Mouse (Mus musculus): Measurements from ENCODE around the gene Ppp1r3e. TPM values are rescaled to one million over a fixed set of nuclear protein-coding genes. Genes with fewer than 3 reads are reported as not detected.

Ppp1r3e gene
- polyA plus RNA-seq (2014; fragmentation: Illumina TruSeq; extraction: RNeasy Lipid Tissue Mini Kit (QIAGEN cat#74804); ENCODE audit: low read depth, low replicate concordance) = 11.4 TPM

DNA sequence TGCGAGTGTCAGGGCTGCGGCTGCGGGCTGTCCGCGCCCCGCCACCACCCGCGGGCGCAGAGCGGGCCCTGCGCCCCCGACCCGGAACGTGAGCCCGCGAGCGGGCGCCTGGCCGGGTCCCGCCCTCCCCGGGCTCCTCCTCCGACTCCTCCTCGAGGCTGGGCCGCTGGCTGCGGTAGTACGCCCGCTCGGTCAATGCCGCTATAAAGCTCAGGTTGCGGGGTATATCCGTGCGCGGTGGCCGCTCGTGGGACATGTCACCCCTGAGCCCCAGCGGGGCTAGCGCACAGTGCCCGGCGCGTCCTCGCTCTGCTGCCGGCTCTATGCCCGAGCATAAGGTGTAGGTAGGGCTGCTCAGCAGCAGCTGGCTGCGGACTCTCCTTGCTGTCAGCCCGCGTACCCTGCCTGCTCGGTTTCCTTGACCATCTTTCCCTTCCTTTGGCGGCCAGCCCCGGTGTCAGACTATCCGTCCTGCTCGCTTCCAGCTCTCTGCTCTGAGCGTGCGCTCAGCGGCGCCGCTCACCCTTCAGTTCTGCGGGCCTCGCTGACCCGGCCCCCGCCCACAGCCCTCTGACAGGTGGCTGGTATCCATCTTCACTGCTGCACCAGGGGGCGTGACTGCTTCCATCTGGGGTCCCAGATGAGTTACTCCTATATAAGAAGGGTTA lies at the start of gene Ppp1r3e:
TSS of gene Ppp1r3e (minus strand) at position 503 of the 668 bp plus-strand sequence.

GRCm38 (mm10) chr14:54925349-54926342 lies 48.3 kb upstream of the Ppp1r3e start, which contains the start of gene Efs:
Gene Efs (minus strand): TSS chr14:54926126.

GRCm38 (mm10) chr14:54912886-54913285 lies 35.5 kb upstream of the Ppp1r3e start, which contains the start of gene Slc22a17:
Gene Slc22a17 (minus strand): TSS chr14:54913132.

GRCm38 (mm10) chr14:54892200-54892599 lies 14.8 kb upstream of the Ppp1r3e start, which contains the start of gene Pabpn1:
Gene Pabpn1 (plus strand): TSS chr14:54892500.

DNA sequence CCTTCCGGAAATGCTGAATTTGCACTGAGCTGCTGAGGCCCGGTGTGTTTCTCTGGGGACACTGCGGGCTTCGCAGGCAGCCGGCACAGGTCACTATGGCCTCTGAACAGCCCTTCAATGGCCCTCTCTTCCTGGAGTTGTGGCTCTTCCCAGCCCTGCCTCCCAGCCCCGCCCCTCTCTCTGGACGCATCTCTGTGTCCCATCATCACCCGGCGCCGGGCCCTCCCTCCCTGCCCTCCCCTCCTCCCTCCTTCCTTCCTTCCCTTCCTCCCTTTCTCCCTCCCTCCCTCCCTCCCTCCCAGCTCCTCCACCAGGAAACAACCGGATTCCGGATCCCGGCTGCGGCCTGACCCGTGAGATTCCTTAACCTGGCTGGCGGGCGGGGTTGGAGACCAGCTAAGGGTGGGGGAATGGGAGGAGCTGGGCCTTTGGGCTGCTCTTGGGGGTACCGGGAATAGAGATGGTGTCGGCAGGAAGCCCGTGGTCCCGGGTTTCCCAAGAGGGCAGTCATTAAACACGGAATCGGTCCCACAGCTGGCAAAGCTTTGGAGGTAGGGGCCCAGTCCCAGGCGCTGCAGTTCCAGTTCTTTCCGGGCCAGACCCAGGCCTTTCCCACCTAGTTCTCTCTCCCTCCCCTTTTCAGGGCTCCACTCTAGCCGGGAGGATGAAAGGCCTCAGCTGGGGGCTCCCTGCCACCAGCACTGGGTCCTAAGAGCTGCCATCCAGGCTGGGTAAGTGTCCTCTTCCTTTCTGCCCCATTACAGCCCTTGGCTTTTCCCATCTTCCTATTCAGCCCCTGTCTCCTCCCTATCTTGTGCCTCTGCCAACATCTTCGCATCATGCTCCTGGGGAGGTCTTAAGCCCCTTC lies 6.0 kb upstream of the Ppp1r3e start, which contains the start of the genes Bcl2l2 and Gm20521:
TSS of gene Bcl2l2 (plus strand) at position 224 of the 868 bp plus-strand sequence.
TSS of gene Gm20521 (plus strand) at position 288 of the 868 bp plus-strand sequence.

GRCm38 (mm10) chr14:54870861-54871260 lies 6.5 kb downstream of the Ppp1r3e start, which contains the start of gene Homez:
Gene Homez (minus strand): TSS chr14:54870961.

Other genes with a start within 250 kb of the Ppp1r3e start
- gene Gm17606, start 236.6 kb downstream of the Ppp1r3e start, polyA plus RNA-seq (2014; fragmentation: Illumina TruSeq; extraction: RNeasy Lipid Tissue Mini Kit (QIAGEN cat#74804); ENCODE audit: low read depth, low replicate concordance) = not detected
- gene Cdh24, start 236.2 kb downstream of the Ppp1r3e start, polyA plus RNA-seq (2014; fragmentation: Illumina TruSeq; extraction: RNeasy Lipid Tissue Mini Kit (QIAGEN cat#74804); ENCODE audit: low read depth, low replicate concordance) = not detected
- 18.0 TPM for gene 1700123O20Rik, start 191.3 kb downstream of the Ppp1r3e start, polyA plus RNA-seq (2014; fragmentation: Illumina TruSeq; extraction: RNeasy Lipid Tissue Mini Kit (QIAGEN cat#74804); ENCODE audit: low read depth, low replicate concordance)
- 110 TPM for gene Acin1, start 190.6 kb downstream of the Ppp1r3e start, polyA plus RNA-seq (2014; fragmentation: Illumina TruSeq; extraction: RNeasy Lipid Tissue Mini Kit (QIAGEN cat#74804); ENCODE audit: low read depth, low replicate concordance)
- not detected for gene Gm29776, start 178.7 kb downstream of the Ppp1r3e start, polyA plus RNA-seq (2014; fragmentation: Illumina TruSeq; extraction: RNeasy Lipid Tissue Mini Kit (QIAGEN cat#74804); ENCODE audit: low read depth, low replicate concordance)
- gene Cebpe, start 165.4 kb downstream of the Ppp1r3e start, polyA plus RNA-seq (2014; fragmentation: Illumina TruSeq; extraction: RNeasy Lipid Tissue Mini Kit (QIAGEN cat#74804); ENCODE audit: low read depth, low replicate concordance) = not detected
- gene Slc7a8, start 95.6 kb downstream of the Ppp1r3e start, polyA plus RNA-seq (2014; fragmentation: Illumina TruSeq; extraction: RNeasy Lipid Tissue Mini Kit (QIAGEN cat#74804); ENCODE audit: low read depth, low replicate concordance) = 51.3 TPM
- 2.4 TPM for gene Rnf212b, start 63.4 kb downstream of the Ppp1r3e start, polyA plus RNA-seq (2014; fragmentation: Illumina TruSeq; extraction: RNeasy Lipid Tissue Mini Kit (QIAGEN cat#74804); ENCODE audit: low read depth, low replicate concordance)
- gene Homez, start 6.6 kb downstream of the Ppp1r3e start, polyA plus RNA-seq (2014; fragmentation: Illumina TruSeq; extraction: RNeasy Lipid Tissue Mini Kit (QIAGEN cat#74804); ENCODE audit: low read depth, low replicate concordance) = 14.8 TPM
- 15.8 TPM for gene Bcl2l2, start 5.8 kb upstream of the Ppp1r3e start, polyA plus RNA-seq (2014; fragmentation: Illumina TruSeq; extraction: RNeasy Lipid Tissue Mini Kit (QIAGEN cat#74804); ENCODE audit: low read depth, low replicate concordance)
- not detected for gene Gm20521, start 5.9 kb upstream of the Ppp1r3e start, polyA plus RNA-seq (2014; fragmentation: Illumina TruSeq; extraction: RNeasy Lipid Tissue Mini Kit (QIAGEN cat#74804); ENCODE audit: low read depth, low replicate concordance)
- gene Pabpn1, start 14.9 kb upstream of the Ppp1r3e start, polyA plus RNA-seq (2014; fragmentation: Illumina TruSeq; extraction: RNeasy Lipid Tissue Mini Kit (QIAGEN cat#74804); ENCODE audit: low read depth, low replicate concordance) = 28.3 TPM
- 0.40 TPM for gene Slc22a17, start 35.6 kb upstream of the Ppp1r3e start, polyA plus RNA-seq (2014; fragmentation: Illumina TruSeq; extraction: RNeasy Lipid Tissue Mini Kit (QIAGEN cat#74804); ENCODE audit: low read depth, low replicate concordance)
- not detected for gene Efs, start 48.6 kb upstream of the Ppp1r3e start, polyA plus RNA-seq (2014; fragmentation: Illumina TruSeq; extraction: RNeasy Lipid Tissue Mini Kit (QIAGEN cat#74804); ENCODE audit: low read depth, low replicate concordance)
- not detected for gene Il25, start 55.1 kb upstream of the Ppp1r3e start, polyA plus RNA-seq (2014; fragmentation: Illumina TruSeq; extraction: RNeasy Lipid Tissue Mini Kit (QIAGEN cat#74804); ENCODE audit: low read depth, low replicate concordance)
- gene Cmtm5, start 58.7 kb upstream of the Ppp1r3e start, polyA plus RNA-seq (2014; fragmentation: Illumina TruSeq; extraction: RNeasy Lipid Tissue Mini Kit (QIAGEN cat#74804); ENCODE audit: low read depth, low replicate concordance) = not detected
- not detected for gene Myh6, start 89.4 kb upstream of the Ppp1r3e start, polyA plus RNA-seq (2014; fragmentation: Illumina TruSeq; extraction: RNeasy Lipid Tissue Mini Kit (QIAGEN cat#74804); ENCODE audit: low read depth, low replicate concordance)
- not detected for gene Gm17428, start 99.4 kb upstream of the Ppp1r3e start, polyA plus RNA-seq (2014; fragmentation: Illumina TruSeq; extraction: RNeasy Lipid Tissue Mini Kit (QIAGEN cat#74804); ENCODE audit: low read depth, low replicate concordance)
- gene Myh7, start 117.1 kb upstream of the Ppp1r3e start, polyA plus RNA-seq (2014; fragmentation: Illumina TruSeq; extraction: RNeasy Lipid Tissue Mini Kit (QIAGEN cat#74804); ENCODE audit: low read depth, low replicate concordance) = not detected
- gene Ngdn, start 137.9 kb upstream of the Ppp1r3e start, polyA plus RNA-seq (2014; fragmentation: Illumina TruSeq; extraction: RNeasy Lipid Tissue Mini Kit (QIAGEN cat#74804); ENCODE audit: low read depth, low replicate concordance) = 2.6 TPM
- gene Zfhx2, start 214.8 kb upstream of the Ppp1r3e start, polyA plus RNA-seq (2014; fragmentation: Illumina TruSeq; extraction: RNeasy Lipid Tissue Mini Kit (QIAGEN cat#74804); ENCODE audit: low read depth, low replicate concordance) = 0.36 TPM
- gene Thtpa, start 217.2 kb upstream of the Ppp1r3e start, polyA plus RNA-seq (2014; fragmentation: Illumina TruSeq; extraction: RNeasy Lipid Tissue Mini Kit (QIAGEN cat#74804); ENCODE audit: low read depth, low replicate concordance) = 9.5 TPM
- 3.4 TPM for gene Ap1g2, start 229.0 kb upstream of the Ppp1r3e start, polyA plus RNA-seq (2014; fragmentation: Illumina TruSeq; extraction: RNeasy Lipid Tissue Mini Kit (QIAGEN cat#74804); ENCODE audit: low read depth, low replicate concordance)
- not detected for gene Jph4, start 239.4 kb upstream of the Ppp1r3e start, polyA plus RNA-seq (2014; fragmentation: Illumina TruSeq; extraction: RNeasy Lipid Tissue Mini Kit (QIAGEN cat#74804); ENCODE audit: low read depth, low replicate concordance)

Data from kidney, adult 10 weeks (tissue).